Mouse (Mus musculus) brain, adult 10 weeks (tissue): ENCODE results near the gene Lcn2. TPM values are rescaled to one million over a fixed set of nuclear protein-coding genes. Genes with fewer than 3 reads are reported as not detected.

Source experiments
- polyA plus RNA-seq: library from polyadenylated mRNA; stranded (reverse); fragments of 350-450 nt; fragmentation: Illumina TruSeq; extraction: RNeasy Lipid Tissue Mini Kit (QIAGEN cat#74804); gene quantifications from one replicate; pipeline ENCODE4 v1.2.3, GENCODE M21; 2015; ENCODE audit warnings: low read depth, low replicate concordance

The Lcn2 gene
- 1.5 TPM for polyA plus RNA-seq

GRCm38 (mm10) chr2:32387706-32388490 lies at the start of gene Lcn2:
Gene Lcn2 (minus strand): TSS chr2:32388252.

GRCm38 (mm10) chr2:32395484-32395945 lies 7.5 kb upstream of the Lcn2 start, which contains the start of gene Ptges2:
Gene Ptges2 (plus strand): TSS chr2:32395896.

GRCm38 (mm10) chr2:32381775-32382223 lies 6.3 kb downstream of the Lcn2 start, which contains the start of gene 1110008P14Rik:
Gene 1110008P14Rik (minus strand): TSS chr2:32381938.

GRCm38 (mm10) chr2:32353007-32353542 lies 35.0 kb downstream of the Lcn2 start, which contains the start of gene Dnm1:
Gene Dnm1 (minus strand): TSS chr2:32353338.

GRCm38 (mm10) chr2:32352151-32353006 lies 35.7 kb downstream of the Lcn2 start, which contains the start of gene Ciz1:
Gene Ciz1 (plus strand): TSS chr2:32352327.

Other genes starting within 250 kb of the Lcn2 start
- gene Prrc2b, start 237.2 kb downstream of the Lcn2 start, polyA plus RNA-seq = 104 TPM
- gene Pomt1, start 151.7 kb downstream of the Lcn2 start, polyA plus RNA-seq = 12.8 TPM
- 60.4 TPM for gene Uck1, start 128.1 kb downstream of the Lcn2 start, polyA plus RNA-seq
- gene Golga2, start 100.9 kb downstream of the Lcn2 start, polyA plus RNA-seq = 61.7 TPM
- 488 TPM for gene Swi5, start 100.2 kb downstream of the Lcn2 start, polyA plus RNA-seq
- 59.5 TPM for gene Ciz1, start 35.9 kb downstream of the Lcn2 start, polyA plus RNA-seq
- gene Dnm1, start 34.9 kb downstream of the Lcn2 start, polyA plus RNA-seq = 752 TPM
- 442 TPM for gene 1110008P14Rik, start 6.3 kb downstream of the Lcn2 start, polyA plus RNA-seq
- 60.8 TPM for gene Ptges2, start 7.6 kb upstream of the Lcn2 start, polyA plus RNA-seq
- 2.4 TPM for gene Naif1, start 62.2 kb upstream of the Lcn2 start, polyA plus RNA-seq
- gene Slc25a25, start 63.2 kb upstream of the Lcn2 start, polyA plus RNA-seq = 57.6 TPM
- gene Fam102a, start 147.1 kb upstream of the Lcn2 start, polyA plus RNA-seq = 45.6 TPM
- gene Dpm2, start 182.6 kb upstream of the Lcn2 start, polyA plus RNA-seq = 99.3 TPM
- 10.5 TPM for gene Pip5kl1, start 186.5 kb upstream of the Lcn2 start, polyA plus RNA-seq
- 0.71 TPM for gene 9430097D07Rik, start 187.4 kb upstream of the Lcn2 start, polyA plus RNA-seq
- gene St6galnac4, start 198.8 kb upstream of the Lcn2 start, polyA plus RNA-seq = 30.5 TPM
- gene St6galnac6, start 211.5 kb upstream of the Lcn2 start, polyA plus RNA-seq = 122 TPM
- 123 TPM for gene Ak1, start 233.5 kb upstream of the Lcn2 start, polyA plus RNA-seq